Mouse (Mus musculus): ENCODE results near the gene Tfe3.

- TF ChIP-seq CTCF (IDR thresholded peaks at IDR 0.05; ENCODE audit: low read depth, low read length) (no peak), POLR2A (IDR thresholded peaks at IDR 0.05; ENCODE audit: borderline replicate concordance, low read depth, low read length) (no peak)
Measured at GRCm38 (mm10) chrX:7793361-7793760, 31.0 kb downstream of the Tfe3 start.
